Mouse (Mus musculus): ENCODE data around the gene Ecd.
"Not testable (repeated sequence)": the region's sequence is repeated elsewhere in the genome, so short reads cannot be mapped to it uniquely, and the experiment has no call there.

Gene Ecd

GRCm38 (mm10) chr14:20328474-20328873 lies 19.4 kb downstream of the Ecd start:
- peak; percentile 79 for DNase-seq (ENCODE audit: low read depth, low spot score)

GRCm38 (mm10) chr14:20324196-20324595 lies 23.7 kb downstream of the Ecd start:
- DNase-seq (ENCODE audit: low read depth, low spot score), result no peak

GRCm38 (mm10) chr14:20319420-20319819 lies 28.5 kb downstream of the Ecd start:
- peak; percentile 67 for DNase-seq (ENCODE audit: low read depth, low spot score)

GRCm38 (mm10) chr14:20315137-20315536 lies 32.8 kb downstream of the Ecd start:
- no peak for DNase-seq (ENCODE audit: low read depth, low spot score)

GRCm38 (mm10) chr14:20305085-20305484 lies 42.8 kb downstream of the Ecd start:
- not testable (repeated sequence) for DNase-seq (ENCODE audit: low read depth, low spot score)

- no peak for DNase-seq (ENCODE audit: low read depth, low spot score)
Measured at GRCm38 (mm10) chr14:20298131-20298530, 49.8 kb downstream of the Ecd start.

- DNase-seq (ENCODE audit: low read depth, low spot score), result no peak
Measured at GRCm38 (mm10) chr14:20297616-20298015, 50.3 kb downstream of the Ecd start.

- no peak for DNase-seq (ENCODE audit: low read depth, low spot score)
Measured at GRCm38 (mm10) chr14:20294947-20295346, 53.0 kb downstream of the Ecd start.

GRCm38 (mm10) chr14:20294117-20294892 lies 53.6 kb downstream of the Ecd start, which contains the start of gene Nudt13:
TSS of gene Nudt13 (plus strand) at chr14:20294697.
- DNase-seq (ENCODE audit: low read depth, low spot score), result peak; percentile 97

- no peak for DNase-seq (ENCODE audit: low read depth, low spot score)
Measured at GRCm38 (mm10) chr14:20291391-20291790, 56.5 kb downstream of the Ecd start.

Data from R1 (cell line).